Mouse (Mus musculus): ENCODE results near the gene Lingo2. TPM values are rescaled to one million over a fixed set of nuclear protein-coding genes. Genes with fewer than 3 reads are reported as not detected.

Gene Lingo2
- total RNA-seq, 1 experiment: 0.09 TPM

- Histone ChIP-seq H3K4me3 (ENCODE audit: insufficient read depth in 1 of 2, low read depth in 1 of 2, low read length in 2 of 2, poor library complexity in 1 of 2, severe bottlenecking in 1 of 2) (no peak overlapping the region), H3K27ac (ENCODE audit: insufficient read depth, low read depth, low read length, poor library complexity, severe bottlenecking) (no peak overlapping the region), H3K36me3 (ENCODE audit: control insufficient read depth, insufficient read depth, low read length, poor library complexity, severe bottlenecking) (no peaks in the 10 kb centered on the region), H3K9ac (ENCODE audit: insufficient read depth, low read depth, low read length, poor library complexity, severe bottlenecking) (no peak overlapping the region), H3K4me1 (ENCODE audit: control insufficient read depth in 2 of 2, insufficient read depth in 2 of 2, low read length in 2 of 2, poor library complexity in 1 of 2) (no peaks in the 10 kb centered on the region), H3K9me3 (ENCODE audit: control insufficient read depth, insufficient read depth, low read depth, low read length) (no peaks in the 10 kb centered on the region)
- DNase-seq (ENCODE audit: low read depth, low spot score): no peak
- in situ Hi-C loops (cut with MboI; ENCODE audit: low sequenced_read_pairs in 2 of 2, unreplicated experiment in 2 of 2): no loop called here
- TF ChIP-seq CHD2 (IDR thresholded peaks at IDR 0.05; ENCODE audit: low read depth, low read length): no peak
Observed at GRCm38 (mm10) chr4:36824982-36825381, 126.6 kb downstream of the Lingo2 start.

GRCm38 (mm10) chr4:36821914-36822313, 129.6 kb downstream of the Lingo2 start:
- H3K4me1 ChIP-seq (ENCODE audit: control insufficient read depth in 2 of 2, insufficient read depth in 2 of 2, low read length in 2 of 2, poor library complexity in 1 of 2): no peaks in the 10 kb centered on the region
- H3K36me3 ChIP-seq (ENCODE audit: control insufficient read depth, insufficient read depth, low read length, poor library complexity, severe bottlenecking): no peaks in the 10 kb centered on the region
- TF ChIP-seq ZNF384 (IDR thresholded peaks at IDR 0.05; ENCODE audit: low read depth, low read length): no peak
- no peak overlapping the region for H3K4me3 ChIP-seq (ENCODE audit: insufficient read depth in 1 of 2, low read depth in 1 of 2, low read length in 2 of 2, poor library complexity in 1 of 2, severe bottlenecking in 1 of 2)
- in situ Hi-C loops (cut with MboI; ENCODE audit: low sequenced_read_pairs in 2 of 2, unreplicated experiment in 2 of 2): no loop called here
- no peak overlapping the region for H3K9ac ChIP-seq (ENCODE audit: insufficient read depth, low read depth, low read length, poor library complexity, severe bottlenecking)
- H3K9me3 ChIP-seq (ENCODE audit: control insufficient read depth, insufficient read depth, low read depth, low read length): no peaks in the 10 kb centered on the region
- no peak for DNase-seq (ENCODE audit: low read depth, low spot score)
- no peak overlapping the region for H3K27ac ChIP-seq (ENCODE audit: insufficient read depth, low read depth, low read length, poor library complexity, severe bottlenecking)

GRCm38 (mm10) chr4:36775088-36775487, 176.5 kb downstream of the Lingo2 start:
- no peaks in the 10 kb centered on the region for H3K9me3 ChIP-seq (ENCODE audit: control insufficient read depth, insufficient read depth, low read depth, low read length)
- DNase-seq (ENCODE audit: low read depth, low spot score): no peak
- H3K27ac ChIP-seq (ENCODE audit: insufficient read depth, low read depth, low read length, poor library complexity, severe bottlenecking): no peak overlapping the region
- H3K9ac ChIP-seq (ENCODE audit: insufficient read depth, low read depth, low read length, poor library complexity, severe bottlenecking): no peak overlapping the region
- TF ChIP-seq MAFK (IDR thresholded peaks at IDR 0.05; ENCODE audit: insufficient read depth, low read depth, low read length): no peak
- in situ Hi-C loops (cut with MboI; ENCODE audit: low sequenced_read_pairs in 2 of 2, unreplicated experiment in 2 of 2): no loop called here
- no peak overlapping the region for H3K4me3 ChIP-seq (ENCODE audit: insufficient read depth in 1 of 2, low read depth in 1 of 2, low read length in 2 of 2, poor library complexity in 1 of 2, severe bottlenecking in 1 of 2)
- H3K36me3 ChIP-seq (ENCODE audit: control insufficient read depth, insufficient read depth, low read length, poor library complexity, severe bottlenecking): no peaks in the 10 kb centered on the region
- no peaks in the 10 kb centered on the region for H3K4me1 ChIP-seq (ENCODE audit: control insufficient read depth in 2 of 2, insufficient read depth in 2 of 2, low read length in 2 of 2, poor library complexity in 1 of 2)

GRCm38 (mm10) chr4:36730691-36731090, 220.9 kb downstream of the Lingo2 start:
- Histone ChIP-seq H3K9me3 (ENCODE audit: control insufficient read depth, insufficient read depth, low read depth, low read length) (no peaks in the 10 kb centered on the region), H3K27ac (ENCODE audit: insufficient read depth, low read depth, low read length, poor library complexity, severe bottlenecking) (no peak overlapping the region), H3K4me1 (ENCODE audit: control insufficient read depth in 2 of 2, insufficient read depth in 2 of 2, low read length in 2 of 2, poor library complexity in 1 of 2) (no peaks in the 10 kb centered on the region), H3K9ac (ENCODE audit: insufficient read depth, low read depth, low read length, poor library complexity, severe bottlenecking) (no peak overlapping the region), H3K4me3 (ENCODE audit: insufficient read depth in 1 of 2, low read depth in 1 of 2, low read length in 2 of 2, poor library complexity in 1 of 2, severe bottlenecking in 1 of 2) (no peak overlapping the region), H3K36me3 (ENCODE audit: control insufficient read depth, insufficient read depth, low read length, poor library complexity, severe bottlenecking) (no peaks in the 10 kb centered on the region)
- DNase-seq (ENCODE audit: low read depth, low spot score): no peak
- no peak for TF ChIP-seq MAFK (IDR thresholded peaks at IDR 0.05; ENCODE audit: insufficient read depth, low read depth, low read length)
- no peak for TF ChIP-seq CHD2 (IDR thresholded peaks at IDR 0.05; ENCODE audit: low read depth, low read length)
- no peak for TF ChIP-seq ZNF384 (IDR thresholded peaks at IDR 0.05; ENCODE audit: low read depth, low read length)
- TF ChIP-seq ZC3H11A (IDR thresholded peaks at IDR 0.05; ENCODE audit: borderline replicate concordance, low read depth, low read length): no peak
- no peak for TF ChIP-seq HCFC1 (IDR thresholded peaks at IDR 0.05; ENCODE audit: borderline replicate concordance, insufficient read depth, low read length)
- in situ Hi-C loops (cut with MboI; ENCODE audit: low sequenced_read_pairs in 2 of 2, unreplicated experiment in 2 of 2): no loop called here

GRCm38 (mm10) chr4:36716411-36716810, 235.1 kb downstream of the Lingo2 start:
- no peaks in the 10 kb centered on the region for H3K4me1 ChIP-seq (ENCODE audit: control insufficient read depth in 2 of 2, insufficient read depth in 2 of 2, low read length in 2 of 2, poor library complexity in 1 of 2)
- in situ Hi-C loops (cut with MboI; ENCODE audit: low sequenced_read_pairs in 2 of 2, unreplicated experiment in 2 of 2): no loop called here
- H3K9me3 ChIP-seq (ENCODE audit: control insufficient read depth, insufficient read depth, low read depth, low read length): no peaks in the 10 kb centered on the region
- no peak overlapping the region for H3K27ac ChIP-seq (ENCODE audit: insufficient read depth, low read depth, low read length, poor library complexity, severe bottlenecking)
- no peak overlapping the region for H3K9ac ChIP-seq (ENCODE audit: insufficient read depth, low read depth, low read length, poor library complexity, severe bottlenecking)
- no peaks in the 10 kb centered on the region for H3K36me3 ChIP-seq (ENCODE audit: control insufficient read depth, insufficient read depth, low read length, poor library complexity, severe bottlenecking)
- TF ChIP-seq ZC3H11A (IDR thresholded peaks at IDR 0.05; ENCODE audit: borderline replicate concordance, low read depth, low read length) (no peak), MAFK (IDR thresholded peaks at IDR 0.05; ENCODE audit: insufficient read depth, low read depth, low read length) (no peak), CHD2 (IDR thresholded peaks at IDR 0.05; ENCODE audit: low read depth, low read length) (no peak), HCFC1 (IDR thresholded peaks at IDR 0.05; ENCODE audit: borderline replicate concordance, insufficient read depth, low read length) (no peak), ZNF384 (IDR thresholded peaks at IDR 0.05; ENCODE audit: low read depth, low read length) (no peak)
- no peak overlapping the region for H3K4me3 ChIP-seq (ENCODE audit: insufficient read depth in 1 of 2, low read depth in 1 of 2, low read length in 2 of 2, poor library complexity in 1 of 2, severe bottlenecking in 1 of 2)
- no peak for DNase-seq (ENCODE audit: low read depth, low spot score)

Data from ES-E14 (cell line).